Comparison of ENCODE assay signal across 9 mouse cellular contexts in genomic region chr16:53266116-53266515, GRCm38 (mm10).
DNase-seq lines count a peak whose midpoint lies in the region; ATAC-seq and TF ChIP-seq lines count a peak whose summit lies in the region.
"Had no signal": no experiment of that assay in that cellular context is flagged by ENCODE, and none has a peak within 500 bp of the region (broad histone marks: within the 10 kb centered on the region; RNA-seq: fewer than 3 reads in every experiment).

No protein-coding gene starts in this region.

- H3K27ac ChIP-seq in kidney, embryonic 15.5 days: no peak overlapping the region
- H3K27ac ChIP-seq: neural tube, embryonic 12.5 days had no signal

- peak; percentile 48 for DNase-seq in kidney, adult 18-20 months
- DNase-seq in Patski (ENCODE audit: low read depth, low spot score): peak; percentile 13
- peak; percentile 54 to 78 for DNase-seq in cerebellum, postnatal 25 days
- DNase-seq in left cerebral cortex, adult 9 months (ENCODE audit: low spot score in 2 of 2): peak; percentile 19 to 81
- peak; percentile 23 to 65 for DNase-seq in urinary bladder, postnatal 4 days (ENCODE audit: low spot score in 2 of 2)

- no peaks in the 10 kb centered on the region for H3K4me1 ChIP-seq in kidney, embryonic 15.5 days
- H3K4me1 ChIP-seq: neural tube, embryonic 12.5 days had no signal

- POLR2A ChIA-PET in Patski (lab: Charles Lee): no interaction called here

- WGBS in kidney, embryonic 15.5 days: 18% methylated on average over 3 of the region's 3 CpGs

- peak; percentile 72 for TF ChIP-seq CTCF in Patski (IDR thresholded peaks at IDR 0.05)

- no peaks in the 10 kb centered on the region for H3K27me3 ChIP-seq in kidney, embryonic 15.5 days
- H3K27me3 ChIP-seq in Patski: no peaks in the 10 kb centered on the region
- H3K27me3 ChIP-seq: neural tube, embryonic 12.5 days had no signal

- CTCF ChIA-PET in Patski (lab: Charles Lee): no interaction called here

- in situ Hi-C loops in Patski (cut with MboI; ENCODE audit: low pct_unique_long_range_greater_than_20kb): loop anchor here (5.0 to 25.0 kb wide), 3 partner anchors 959 to 1954 kb away; no protein-coding TSS in a partner anchor

- no peak overlapping the region for H3K4me2 ChIP-seq in kidney, embryonic 15.5 days
- H3K4me2 ChIP-seq: neural tube, embryonic 12.5 days had no signal

- no peaks in the 10 kb centered on the region for H3K36me3 ChIP-seq in kidney, embryonic 15.5 days
- H3K36me3 ChIP-seq: neural tube, embryonic 12.5 days had no signal

- H3K9ac ChIP-seq in kidney, embryonic 15.5 days: no peak overlapping the region
- H3K9ac ChIP-seq: neural tube, embryonic 12.5 days had no signal

- ATAC-seq in kidney, embryonic 15.5 days (replicated peaks; ENCODE audit: low FRiP score): no peak
- no peak for ATAC-seq in Patski
- peak; percentile 53 to 68; a peak in 3 of 4 replicates for ATAC-seq in hematopoietic stem cell, adult 5-6 weeks (replicated peaks in 1 of 2; ENCODE audit: insufficient read depth in 1 of 2, low FRiP score in 2 of 2, low TSS enrichment in 1 of 2, low read depth in 1 of 2, poor library complexity in 2 of 2, severe bottlenecking in 2 of 2)
- ATAC-seq in neutrophil, adult 5-6 weeks (ENCODE audit: extremely low read depth, insufficient number of reproducible peaks, low FRiP score, poor library complexity, severe bottlenecking): 0 out of 2 replicates have a peak, but pooled peaks have one; percentile 46

- H3K4me3 ChIP-seq in kidney, embryonic 15.5 days (replicated peaks): no peak overlapping the region
- H3K4me3 ChIP-seq: neural tube, embryonic 12.5 days had no signal

- H3K9me3 ChIP-seq in kidney, embryonic 15.5 days (replicated peaks): no peaks in the 10 kb centered on the region
- H3K9me3 ChIP-seq: neural tube, embryonic 12.5 days had no signal

Comparison
In these comparisons a context has a peak if more than half of its experiments do, and no peak if none do; other contexts are left out.
1. DNase-seq: peak in every context shown above with its lines; median percentile 66 in cerebellum, postnatal 25 days; 50 in left cerebral cortex, adult 9 months; 48 in kidney, adult 18-20 months; 44 in urinary bladder, postnatal 4 days; 13 in Patski.
2. ATAC-seq: peak in hematopoietic stem cell, adult 5-6 weeks (2 of 2) and neutrophil, adult 5-6 weeks (single experiment); none in kidney, embryonic 15.5 days (single experiment) and Patski (single experiment).